Mouse (Mus musculus): ENCODE measurements around the gene Gpr39.

The Gpr39 gene

DNA sequence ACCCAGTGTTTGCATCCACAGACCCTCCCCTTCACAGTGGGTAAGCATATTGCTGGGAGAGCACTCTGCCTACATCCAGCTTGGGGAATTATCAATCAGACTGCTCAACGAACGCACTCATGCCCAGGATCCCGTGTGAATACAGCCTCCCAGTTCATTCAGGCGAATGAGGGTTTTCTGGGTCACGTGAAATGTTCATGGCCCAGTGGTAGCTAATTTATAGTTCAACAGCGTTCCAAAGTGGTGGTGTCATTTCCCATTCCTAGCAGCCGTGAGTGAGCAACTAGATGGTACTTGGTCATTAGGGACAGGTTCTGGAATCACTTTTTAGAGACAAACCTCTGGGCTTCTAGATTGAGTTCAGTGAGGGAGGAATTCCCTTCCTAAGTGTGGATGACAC is 144.3 kb downstream of the Gpr39 start:
- no peak for DNase-seq

DNA sequence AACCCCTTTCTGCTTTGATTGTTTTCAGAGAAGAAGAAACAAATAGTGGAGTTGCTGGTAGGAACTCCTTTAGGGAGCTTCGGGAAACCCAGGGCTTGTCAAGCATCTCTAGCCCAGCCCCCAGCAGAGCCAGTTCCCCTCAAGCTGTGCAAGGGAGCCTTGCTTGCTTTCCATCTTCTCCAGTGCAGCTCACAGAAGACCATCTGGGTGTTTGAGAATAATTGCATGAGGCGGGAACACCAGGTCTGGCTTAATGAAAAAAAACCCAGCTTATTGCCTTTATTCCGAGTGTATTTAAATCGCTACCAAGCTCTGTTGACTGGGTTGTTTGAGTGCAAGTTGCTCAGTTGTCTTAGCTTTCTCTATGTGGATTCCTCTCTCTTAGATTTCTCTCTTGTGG is 146.8 kb downstream of the Gpr39 start:
- no peak for DNase-seq

DNA sequence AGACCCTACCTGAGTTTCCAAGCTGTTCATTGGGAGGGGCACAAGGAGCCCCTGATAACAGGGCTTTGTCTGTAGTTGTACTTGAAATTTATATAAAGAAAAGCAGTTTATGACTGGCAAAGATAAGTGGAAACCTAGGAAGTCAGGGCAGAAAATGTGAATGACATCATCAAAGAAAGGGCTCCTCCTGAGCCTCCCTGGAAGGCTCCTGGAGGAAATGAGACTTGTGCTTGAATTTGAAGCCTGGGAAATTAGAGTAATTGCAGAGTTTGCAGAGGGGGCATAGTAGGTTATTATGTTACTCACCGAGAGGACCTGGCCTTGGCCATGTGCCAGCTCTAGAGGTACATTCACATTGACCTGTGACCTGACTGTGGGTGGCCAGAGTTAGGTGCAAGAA is 160.7 kb downstream of the Gpr39 start:
- DNase-seq: no peak

DNA sequence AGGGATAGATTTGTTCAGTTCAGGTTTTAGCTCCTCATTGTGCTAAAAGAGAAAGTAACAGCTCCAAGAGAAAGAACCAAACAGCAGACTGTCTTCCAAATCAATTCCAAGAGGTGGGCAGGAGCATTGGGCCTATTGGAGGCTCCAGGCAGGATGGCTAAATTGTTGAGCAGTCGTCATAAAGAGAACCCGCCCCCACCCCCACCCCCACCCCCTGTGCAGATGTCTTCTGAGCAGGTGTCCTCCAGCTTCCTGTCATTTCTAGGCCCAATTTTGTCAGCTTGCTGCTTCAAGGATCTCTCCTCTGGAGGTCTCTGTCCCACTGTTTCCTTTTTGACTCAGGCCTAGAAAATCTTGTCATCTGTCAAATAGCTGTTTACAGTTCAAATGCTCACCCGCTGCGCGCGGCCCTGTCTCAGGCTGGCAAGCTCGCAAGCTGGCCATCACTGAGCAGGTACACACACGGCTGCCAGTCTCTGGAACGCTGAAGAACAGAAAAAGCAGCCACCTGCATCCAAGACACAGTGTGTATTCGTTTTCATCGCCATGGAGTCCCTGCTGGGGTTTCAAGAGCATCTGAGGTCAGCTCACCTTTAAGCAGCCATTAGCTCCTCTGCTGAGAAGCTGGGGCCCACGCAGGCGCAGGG is 163.1 kb downstream of the Gpr39 start:
- no peak for DNase-seq

DNA sequence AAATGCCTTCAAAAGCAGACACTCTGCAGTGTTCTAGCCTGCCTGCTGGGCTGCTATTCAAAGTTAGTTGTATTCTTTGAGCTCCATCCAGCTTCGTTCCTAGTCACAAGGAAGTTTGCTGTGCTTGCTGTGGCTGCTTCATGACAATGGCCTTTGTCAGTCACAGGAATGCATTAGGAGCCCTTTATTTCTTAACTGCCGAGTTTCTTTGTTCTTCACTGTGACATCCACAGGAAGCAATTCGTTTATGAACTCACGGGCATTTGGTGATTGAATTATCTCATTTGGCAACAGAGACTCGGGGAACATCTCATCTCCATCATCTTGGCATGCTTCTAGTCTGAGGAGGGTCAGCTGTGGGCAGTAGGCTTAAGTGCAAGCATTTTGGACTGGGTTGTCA is 177.9 kb downstream of the Gpr39 start:
- DNase-seq: no peak

DNA sequence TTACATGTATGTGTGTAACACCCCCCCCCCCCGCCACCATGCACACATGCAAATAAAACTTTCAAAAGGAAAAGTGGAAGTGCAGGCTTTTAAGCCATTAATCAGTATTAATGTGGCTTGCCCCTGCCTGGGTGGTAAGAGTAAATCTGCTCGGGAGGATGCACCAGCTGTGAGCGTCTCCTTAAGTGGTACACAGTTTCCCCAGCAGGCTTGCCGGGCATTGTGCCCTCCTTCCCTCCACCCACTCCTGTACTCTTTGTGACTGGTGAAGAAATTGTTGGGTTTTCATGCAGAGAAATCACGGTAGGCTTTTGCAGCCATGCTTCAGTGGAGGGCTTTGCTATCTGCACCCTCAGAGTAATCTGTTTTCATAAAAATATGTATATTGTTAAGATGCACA is 181.8 kb downstream of the Gpr39 start:
- DNase-seq: no peak

DNA sequence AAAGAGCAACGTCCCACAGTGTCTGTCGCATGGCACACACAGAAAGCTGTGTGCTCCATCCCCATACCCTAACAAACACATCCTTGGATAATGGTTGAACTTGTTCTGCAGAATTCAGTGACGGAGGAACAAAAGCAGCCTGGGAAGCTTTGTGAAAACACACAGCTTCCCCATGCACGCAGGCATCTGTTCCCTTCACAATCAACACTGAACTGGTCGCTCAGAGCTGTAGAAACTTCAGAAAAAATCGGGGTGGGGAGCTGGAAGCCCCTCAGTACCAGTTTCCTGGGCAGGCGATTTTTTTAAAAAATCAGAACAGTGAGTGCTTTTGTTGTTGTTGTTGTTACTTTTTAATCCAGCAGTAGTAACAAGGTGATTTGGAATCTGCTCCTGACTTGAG is 193.3 kb downstream of the Gpr39 start:
- DNase-seq: no peak

DNA sequence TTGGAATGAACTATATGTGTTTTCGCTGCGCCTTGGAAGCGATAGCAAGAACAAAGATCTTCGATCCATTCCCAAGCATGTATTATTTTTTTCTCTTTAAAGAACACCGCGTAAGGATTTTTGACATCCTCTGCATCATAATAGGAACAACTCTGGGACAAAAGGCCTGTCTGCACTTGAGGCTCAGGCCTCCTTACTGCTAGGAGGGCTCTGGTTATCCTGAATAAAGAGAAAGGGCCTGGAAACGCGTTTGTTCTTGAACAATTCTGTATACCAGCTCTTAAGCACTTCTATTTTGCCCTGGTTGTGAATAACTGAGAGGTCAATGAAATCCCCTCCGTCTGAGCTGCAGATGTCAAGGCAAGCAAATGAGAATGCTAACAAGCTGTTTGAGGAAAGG is 216.4 kb downstream of the Gpr39 start:
- no peak for DNase-seq

DNA sequence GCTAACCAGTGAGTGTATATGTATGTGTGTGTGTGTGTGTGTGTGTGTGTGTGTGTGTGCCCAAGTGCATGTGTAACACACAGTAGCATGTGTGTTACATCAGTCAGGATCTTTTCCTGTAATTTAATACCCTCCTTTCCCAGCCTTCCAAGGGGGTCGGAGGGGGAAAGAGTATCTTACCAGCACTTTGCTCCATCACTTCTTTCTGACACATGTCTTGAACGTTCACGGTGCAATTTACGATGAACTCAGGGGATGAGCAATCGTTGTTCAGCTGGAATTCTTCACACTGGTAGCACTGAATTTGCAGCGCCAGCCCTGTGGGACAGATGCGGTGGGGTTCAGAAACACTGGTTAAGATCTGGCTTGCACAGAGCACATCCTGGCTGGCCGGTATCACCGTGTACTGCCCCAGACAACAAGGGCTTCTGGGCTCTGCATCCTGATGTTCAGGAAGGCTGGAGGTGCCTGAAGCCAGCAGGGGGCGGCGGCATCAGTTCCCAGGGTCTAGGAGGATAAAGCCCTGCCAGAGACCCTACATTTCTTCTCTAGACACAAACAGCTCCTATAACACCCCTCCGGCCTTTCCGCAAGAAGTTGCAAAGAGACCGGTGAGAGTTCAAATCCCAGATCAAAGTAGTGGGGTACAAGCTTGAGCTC is 233.5 kb downstream of the Gpr39 start:
- no peak for DNase-seq

DNA sequence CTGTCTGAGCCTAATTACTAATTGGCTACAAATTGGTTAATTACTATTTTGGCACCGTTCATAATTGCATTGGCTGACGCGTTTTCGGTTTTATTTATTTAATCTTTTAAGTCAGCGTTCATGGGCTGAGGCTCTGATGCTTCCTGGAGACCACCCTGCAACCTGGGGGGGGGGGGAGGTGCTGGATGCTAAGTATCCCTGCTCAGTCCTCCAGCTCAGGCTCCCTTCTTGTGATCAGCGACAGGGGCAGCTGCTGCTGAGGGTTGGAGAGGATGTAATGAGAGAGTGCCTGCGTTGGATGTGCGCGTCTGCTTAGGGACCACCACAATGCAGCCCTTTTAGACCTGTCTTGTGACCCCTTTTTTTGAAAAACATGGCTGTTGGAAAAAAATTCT is 234.1 kb downstream of the Gpr39 start:
- no peak for DNase-seq

DNA sequence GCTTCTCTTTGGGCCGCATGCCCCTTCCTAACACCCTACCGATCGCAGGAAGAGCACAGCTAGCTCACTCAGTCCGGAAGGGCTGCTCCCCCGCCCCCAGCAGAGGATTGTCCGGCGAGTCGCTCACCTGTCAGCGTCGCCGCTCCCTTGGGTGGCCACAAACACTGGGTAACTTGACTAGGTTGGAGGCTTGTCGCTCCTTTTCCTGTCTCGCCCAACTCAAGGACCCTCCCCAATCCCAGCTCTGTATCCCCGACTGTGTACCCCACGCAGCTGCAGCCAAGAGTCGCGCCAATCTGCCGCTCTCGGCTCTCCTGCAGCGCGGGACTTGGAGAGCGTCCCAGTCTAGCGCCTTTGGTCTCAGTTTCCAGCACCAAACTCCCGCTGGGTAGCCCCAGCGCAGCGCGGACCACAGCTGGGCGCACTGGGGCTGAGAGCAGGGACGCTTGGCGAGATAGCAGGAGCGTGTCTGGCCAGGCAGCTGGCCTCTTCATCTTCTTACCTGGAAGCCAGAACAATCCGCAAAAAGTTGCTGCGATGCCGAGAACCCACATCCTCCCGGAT is 234.6 kb downstream of the Gpr39 start:
- no peak for DNase-seq

DNA sequence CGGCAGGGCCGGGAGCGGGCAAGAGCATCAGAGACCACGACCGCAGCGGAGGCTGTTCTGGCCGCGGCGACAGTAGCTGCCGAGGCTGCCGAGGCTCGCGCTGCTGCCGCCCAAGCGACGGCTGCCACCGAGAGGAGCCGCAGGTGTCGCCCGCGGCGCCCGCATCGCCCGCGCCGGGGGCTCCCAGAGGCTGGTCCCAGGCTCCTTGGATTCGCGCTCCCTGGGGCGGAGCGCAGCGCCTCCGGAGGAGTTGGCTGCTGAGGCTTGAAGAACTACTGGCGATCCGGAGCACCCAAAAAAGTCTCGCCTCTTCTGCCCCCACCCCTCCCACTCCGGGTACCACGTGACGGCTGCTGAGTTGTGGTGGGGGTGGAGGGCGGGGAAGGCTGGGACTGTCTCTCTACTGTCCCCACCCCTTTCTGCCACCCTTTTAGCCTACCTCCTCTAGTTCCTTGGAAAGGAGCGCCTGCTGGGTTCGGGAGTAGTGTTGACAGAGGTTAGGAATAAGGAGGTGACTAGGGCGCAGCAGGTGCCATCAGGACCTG is 235.2 kb downstream of the Gpr39 start:
- no peak for DNase-seq

DNA sequence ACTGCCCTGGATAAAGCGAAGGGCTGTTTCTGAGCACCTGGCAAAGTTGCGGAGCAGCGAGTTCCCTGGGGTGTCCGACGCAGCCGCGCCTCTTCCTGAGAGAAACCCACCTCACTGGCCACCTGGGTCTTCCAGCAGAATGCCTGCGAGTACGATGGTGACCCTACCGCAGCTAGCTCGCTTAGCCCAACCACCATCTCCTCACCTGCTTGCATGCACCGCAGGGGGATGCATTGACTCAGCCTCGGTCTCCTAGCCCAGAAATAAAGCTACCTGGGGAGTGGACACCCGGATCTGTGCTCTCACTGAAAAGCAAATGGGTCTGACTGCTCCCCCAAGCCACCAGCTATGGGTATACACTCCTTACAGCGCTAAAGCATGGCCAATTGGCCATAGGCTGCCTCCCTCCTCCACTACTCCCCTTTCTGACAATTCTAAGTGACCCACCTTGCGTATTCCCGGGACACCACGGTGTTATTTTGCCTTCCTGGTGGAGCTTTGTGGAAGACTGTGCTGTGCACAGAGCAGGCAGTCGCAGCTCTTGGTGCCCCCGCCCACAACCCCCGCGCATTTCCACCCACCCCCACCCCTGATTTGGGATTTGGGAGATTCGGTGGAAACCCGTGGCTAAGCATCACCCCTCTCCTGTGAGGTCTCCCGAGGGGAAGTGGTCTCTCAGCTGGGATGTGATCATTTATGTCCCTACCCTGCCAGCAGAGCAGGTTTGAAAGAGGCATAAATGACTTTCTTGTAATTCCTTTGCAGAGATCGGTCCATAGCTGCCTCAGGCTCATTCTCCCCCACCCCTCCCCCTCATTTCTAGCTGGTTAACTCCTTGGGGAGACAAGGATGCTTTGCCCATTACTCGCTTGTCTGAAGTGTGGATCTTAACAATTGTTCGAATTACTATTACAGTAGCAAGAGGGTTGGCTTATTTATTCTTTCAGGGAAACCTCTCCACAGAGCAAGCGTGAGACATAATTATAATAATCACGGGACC is 236.1 kb downstream of the Gpr39 start, which contains the start of gene Lypd1:
TSS of gene Lypd1 (minus strand) at position 501 of the 1,000 bp plus-strand sequence.
- no peak for DNase-seq

DNA sequence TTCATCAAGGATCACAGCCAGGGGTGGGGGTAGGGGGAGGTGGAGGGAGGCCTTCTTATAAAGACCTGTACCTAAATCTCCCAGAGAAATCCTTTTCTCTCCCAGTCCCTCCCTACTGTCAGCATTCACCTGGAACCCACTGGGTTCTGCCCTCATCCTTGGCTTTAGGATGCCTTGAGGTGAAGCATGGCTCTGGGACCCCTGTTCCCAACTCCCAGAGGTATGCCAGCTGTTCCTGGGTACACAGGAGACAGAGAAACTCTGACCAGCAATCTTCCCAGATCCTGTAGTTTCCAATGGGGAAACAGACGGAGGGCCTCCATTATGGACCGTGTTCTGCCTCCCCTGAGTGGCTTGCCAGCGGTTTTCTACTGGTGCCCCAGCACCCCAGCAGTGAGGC is 243.9 kb downstream of the Gpr39 start:
- DNase-seq: no peak

DNA sequence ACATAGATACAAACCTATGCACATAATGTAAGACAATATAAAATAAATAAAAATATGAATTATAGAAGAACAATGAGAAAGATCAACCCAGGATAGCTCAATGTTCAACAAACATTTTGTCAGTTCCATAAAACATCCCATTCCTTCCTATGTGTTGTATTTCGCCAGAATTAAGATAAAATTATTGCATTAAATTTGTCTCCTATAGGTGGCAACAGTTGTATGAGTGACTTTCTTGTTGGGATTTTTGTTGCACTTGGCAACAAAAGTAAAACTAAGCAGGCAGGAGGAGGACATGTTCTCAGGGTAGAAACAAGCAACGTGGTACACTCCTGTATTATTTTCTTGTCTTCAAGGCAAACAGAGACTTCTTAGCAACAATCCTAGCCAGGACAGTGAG is 246.3 kb downstream of the Gpr39 start:
- DNase-seq: no peak

All from B cell, adult 2 months (primary cell).